Mouse (Mus musculus): ENCODE results near the gene Afap1.

DNA sequence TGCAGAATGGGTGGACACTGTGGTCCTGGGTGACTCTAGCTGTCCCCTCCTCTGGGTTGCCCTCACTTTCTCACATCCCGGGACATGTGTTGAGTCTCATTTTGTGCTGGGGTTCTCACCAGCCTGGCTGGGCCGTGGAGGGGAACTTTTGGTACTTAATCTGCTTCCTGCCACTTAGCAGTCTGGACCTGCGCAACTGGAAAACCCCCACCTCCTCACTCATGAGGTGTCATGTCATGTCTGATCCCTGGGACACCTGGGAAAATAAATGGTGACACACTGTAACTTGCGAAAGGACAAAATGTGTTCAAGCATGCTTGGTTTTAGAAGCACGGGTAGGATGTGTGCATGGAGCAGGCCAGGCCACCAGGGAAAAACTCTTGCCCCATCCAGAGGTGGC, 8.4 kb upstream of the Afap1 start:
- TF ChIP-seq CTCF (IDR thresholded peaks at IDR 0.05; ENCODE audit: low read depth, low read length) (no peak), POLR2A (IDR thresholded peaks at IDR 0.05; ENCODE audit: extremely low read depth, insufficient read depth, low read length) (no peak)
